Mouse (Mus musculus): ENCODE results near the gene Eogt. TPM values are rescaled to one million over a fixed set of nuclear protein-coding genes. Genes with fewer than 3 reads are reported as not detected.

Eogt gene
- 4.3 TPM for polyA plus RNA-seq (2014; fragmentation: Illumina TruSeq; extraction: RNeasy Lipid Tissue Mini Kit (QIAGEN cat#74804); ENCODE audit: low read depth, low replicate concordance)

GRCm38 (mm10) chr6:97148383-97149251, at the start of gene Eogt:
Gene Eogt (minus strand): TSS chr6:97149182.

DNA sequence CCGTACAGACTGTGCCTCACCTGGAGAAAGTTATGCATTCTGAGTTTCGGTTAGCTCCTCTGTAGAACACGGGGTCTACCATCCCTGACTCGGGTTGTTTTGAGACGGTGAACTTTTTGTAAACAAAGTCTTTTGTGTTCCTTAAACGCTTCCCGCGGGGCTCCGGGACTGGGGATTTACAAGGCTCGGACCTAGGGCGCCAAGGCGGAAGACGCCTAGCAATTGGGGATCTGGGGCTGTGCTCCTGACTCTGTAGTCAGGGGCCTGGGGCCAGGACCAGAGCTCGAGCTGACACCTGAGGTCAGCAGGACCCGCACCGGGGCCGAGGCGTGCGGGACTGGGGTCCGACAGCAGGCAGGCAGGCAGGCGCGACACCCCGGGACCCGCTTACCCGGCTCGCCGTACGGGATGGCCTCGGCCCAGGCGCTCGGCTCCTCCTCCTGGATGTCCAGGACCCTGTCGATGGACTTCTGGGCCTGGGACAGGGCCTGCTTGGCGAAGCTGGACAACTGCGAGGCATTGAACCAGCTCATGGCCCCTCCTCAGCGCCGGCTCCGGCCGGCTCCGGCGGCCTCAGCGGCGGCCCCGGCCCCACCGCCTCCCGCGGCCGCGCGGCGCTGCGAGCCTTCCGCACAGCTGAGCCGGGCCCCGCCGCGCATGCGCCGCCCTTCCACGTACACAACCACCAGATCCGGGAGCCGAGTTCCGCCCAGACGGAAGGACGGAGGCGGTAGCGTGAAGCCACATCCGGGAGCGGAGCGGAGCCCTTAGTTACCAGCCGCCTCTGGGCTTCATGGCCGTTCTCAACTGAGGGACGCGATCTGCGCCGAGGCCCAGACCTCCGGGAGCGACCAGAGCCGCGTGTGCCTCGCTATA, 29.7 kb upstream of the Eogt start, which contains the start of gene Tmf1:
TSS of gene Tmf1 (minus strand) at position 632 of the 876 bp plus-strand sequence.

GRCm38 (mm10) chr6:97060074-97060681, 88.8 kb downstream of the Eogt start, which contains the start of gene Fam19a4:
Gene Fam19a4 (minus strand): TSS chr6:97060413.

Other genes with a start within 250 kb of the Eogt start
- 1.8 TPM for gene Fam19a4, start 88.8 kb downstream of the Eogt start, polyA plus RNA-seq (2014; fragmentation: Illumina TruSeq; extraction: RNeasy Lipid Tissue Mini Kit (QIAGEN cat#74804); ENCODE audit: low read depth, low replicate concordance)
- 292 TPM for gene Tmf1, start 29.9 kb upstream of the Eogt start, polyA plus RNA-seq (2014; fragmentation: Illumina TruSeq; extraction: RNeasy Lipid Tissue Mini Kit (QIAGEN cat#74804); ENCODE audit: low read depth, low replicate concordance)
- gene Uba3, start 56.5 kb upstream of the Eogt start, polyA plus RNA-seq (2014; fragmentation: Illumina TruSeq; extraction: RNeasy Lipid Tissue Mini Kit (QIAGEN cat#74804); ENCODE audit: low read depth, low replicate concordance): 89.0 TPM
- 8.0 TPM for gene Arl6ip5, start 61.5 kb upstream of the Eogt start, polyA plus RNA-seq (2014; fragmentation: Illumina TruSeq; extraction: RNeasy Lipid Tissue Mini Kit (QIAGEN cat#74804); ENCODE audit: low read depth, low replicate concordance)
- not detected for gene Lmod3, start 103.6 kb upstream of the Eogt start, polyA plus RNA-seq (2014; fragmentation: Illumina TruSeq; extraction: RNeasy Lipid Tissue Mini Kit (QIAGEN cat#74804); ENCODE audit: low read depth, low replicate concordance)